Mouse (Mus musculus) thymus, adult 18-20 months (tissue): Measurements from ENCODE around the gene 4930432K21Rik.

ENCODE experiments used
- DNase-seq, 2 experiments: peaks; one replicate each; pipeline ENCODE4 v3.0.0; 2022; ENCODE audit warnings: mixed read lengths in 2 of 2

The 4930432K21Rik gene

GRCm38 (mm10) chr8:84147769-84148530, at the start of gene 4930432K21Rik, which contains the start of gene Cc2d1a:
Gene 4930432K21Rik, plus strand, starts transcription at chr8:84148025.
Gene Cc2d1a, minus strand, starts transcription at chr8:84147936.
- DNase-seq = peak; percentile 93 to 97

GRCm38 (mm10) chr8:84098376-84098775, 49.4 kb upstream of the 4930432K21Rik start:
- no peak for DNase-seq

- DNase-seq = no peak
These were observed 46.2 kb upstream of the 4930432K21Rik start for GRCm38 (mm10) chr8:84101476-84102270.

- DNase-seq = no peak
These were observed 44.2 kb upstream of the 4930432K21Rik start for GRCm38 (mm10) chr8:84103601-84104000.

GRCm38 (mm10) chr8:84104221-84104620, 43.6 kb upstream of the 4930432K21Rik start:
- DNase-seq = peak; percentile 81 to 87

GRCm38 (mm10) chr8:84104697-84105609, 42.9 kb upstream of the 4930432K21Rik start, which contains the start of gene Dcaf15:
Gene Dcaf15, minus strand, starts transcription at chr8:84104768.
- peak; percentile 95 to 98 for DNase-seq

- no peak for DNase-seq
These were observed 42.1 kb upstream of the 4930432K21Rik start for GRCm38 (mm10) chr8:84105676-84106075.

- no peak for DNase-seq
These were observed 41.4 kb upstream of the 4930432K21Rik start for GRCm38 (mm10) chr8:84106216-84107040.

GRCm38 (mm10) chr8:84115646-84116045, 32.2 kb upstream of the 4930432K21Rik start:
- no peak for DNase-seq

GRCm38 (mm10) chr8:84122151-84122550, 25.7 kb upstream of the 4930432K21Rik start:
- no peak for DNase-seq

GRCm38 (mm10) chr8:84125656-84126055, 22.2 kb upstream of the 4930432K21Rik start, which contains the start of gene Podnl1:
Gene Podnl1, plus strand, starts transcription at chr8:84125989.
- no peak for DNase-seq

GRCm38 (mm10) chr8:84126742-84127141, 21.1 kb upstream of the 4930432K21Rik start:
- DNase-seq = no peak

- peak; percentile 47 to 71 for DNase-seq
These were observed 20.5 kb upstream of the 4930432K21Rik start for GRCm38 (mm10) chr8:84127202-84127901.

GRCm38 (mm10) chr8:84128277-84128676, 19.5 kb upstream of the 4930432K21Rik start:
- DNase-seq = peak in 1 of 2 experiments; percentile 52

GRCm38 (mm10) chr8:84130806-84131205, 17.0 kb upstream of the 4930432K21Rik start:
- no peak for DNase-seq

GRCm38 (mm10) chr8:84132225-84132624, 15.6 kb upstream of the 4930432K21Rik start:
- DNase-seq = no peak

- no peak for DNase-seq
These were observed 10.0 kb upstream of the 4930432K21Rik start for GRCm38 (mm10) chr8:84137848-84138247.

- DNase-seq = no peak
These were observed 7.0 kb upstream of the 4930432K21Rik start for GRCm38 (mm10) chr8:84140838-84141237.

- DNase-seq = no peak
These were observed 3.1 kb upstream of the 4930432K21Rik start for GRCm38 (mm10) chr8:84144636-84145245.

GRCm38 (mm10) chr8:84147324-84147766, 480 bp upstream of the 4930432K21Rik start:
- no peak for DNase-seq
